Mouse (Mus musculus) heart, embryonic 12.5 days (tissue): Measurements from ENCODE around the gene Ciita. TPM values are rescaled to one million over a fixed set of nuclear protein-coding genes. Genes with fewer than 3 reads are reported as not detected.

Source experiments
- ATAC-seq: fragments of 200-750 bp; cut with Nextera tagmentation; 2 replicates; pipeline ENCODE4 v1.8.0; 2017; ENCODE audit warnings: moderate TSS enrichment, moderate library complexity; ENCODE audit not compliant: insufficient number of reproducible peaks, low FRiP score
- H3K27ac ChIP-seq: fragments of 300-500 bp; sonication (generic); 2 replicates; pipeline ENCODE4 v1.5.1; 2016; ENCODE audit warnings: mild to moderate bottlenecking, moderate library complexity; ENCODE audit not compliant: poor library complexity, severe bottlenecking
- H3K27me3 ChIP-seq: fragments of 300-500 bp; sonication (generic); replicated peaks from 2 replicates; pipeline ENCODE4 v1.6.1; 2016; ENCODE audit warnings: mild to moderate bottlenecking, moderate library complexity
- H3K36me3 ChIP-seq: fragments of 300-500 bp; sonication (generic); 2 replicates; pipeline ENCODE4 v1.6.1; 2016; ENCODE audit warnings: mild to moderate bottlenecking, moderate library complexity
- H3K4me1 ChIP-seq: fragments of 300-500 bp; sonication (generic); replicated peaks from 2 replicates; pipeline ENCODE4 v1.6.1; 2016; ENCODE audit warnings: mild to moderate bottlenecking
- H3K4me2 ChIP-seq: fragments of 300-500 bp; sonication (generic); 2 replicates; pipeline ENCODE4 v1.6.1; 2016; ENCODE audit warnings: mild to moderate bottlenecking, moderate library complexity
- H3K4me3 ChIP-seq: fragments of 300-500 bp; sonication (generic); 2 replicates; pipeline ENCODE4 v1.5.1; 2016; ENCODE audit warnings: mild to moderate bottlenecking
- H3K9ac ChIP-seq: fragments of 300-500 bp; sonication (generic); 2 replicates; pipeline ENCODE4 v1.6.1; 2016; ENCODE audit warnings: mild to moderate bottlenecking, moderate library complexity
- H3K9me3 ChIP-seq: fragments of 300-500 bp; sonication (generic); replicated peaks from 2 replicates; pipeline ENCODE4 v1.6.1; 2016; ENCODE audit warnings: mild to moderate bottlenecking, moderate library complexity
- WGBS: fragments of 180-500 bp; shearing (Covaris S2); methylation state at CpG from one replicate; pipeline ENCODE4 v1.1.7; 2016; 5-methylcytosine and 5-hydroxymethylcytosine counted together
- polyA plus RNA-seq: library from polyadenylated mRNA; unstranded; fragments of >200 nt; fragmentation: Nextera tagmentation; extraction: Ambion mirVana; gene quantifications from 2 replicates; pipeline ENCODE4 v1.2.1, GENCODE M21; 2016

Ciita gene
- polyA plus RNA-seq, 1 experiment from 2014 or later, result 0.17 TPM

DNA sequence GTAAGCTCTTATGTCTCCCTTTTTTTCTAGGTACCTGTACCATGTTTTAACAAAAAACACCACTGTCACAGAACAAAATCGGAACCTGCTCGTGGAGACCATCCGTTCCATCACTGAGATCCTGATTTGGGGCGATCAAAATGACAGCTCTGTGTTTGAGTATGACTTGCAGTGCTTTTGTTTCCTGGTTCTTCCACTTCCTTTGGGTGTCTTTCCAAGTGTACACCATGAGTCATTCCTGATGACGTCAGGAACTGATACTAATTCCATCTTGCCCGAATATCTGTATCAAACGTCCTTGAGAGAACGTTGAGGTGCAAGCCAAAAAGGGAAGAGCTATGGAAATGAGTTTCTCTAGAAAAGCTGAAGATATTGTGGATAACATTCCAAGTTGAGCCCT is 80.1 kb downstream of the Ciita start:
- Histone ChIP-seq H3K4me1 (peaks cover 31% of the 10 kb centered on the region), H3K4me2 (no peak overlapping the region), H3K9me3 (no peaks in the 10 kb centered on the region), H3K27ac (no peak overlapping the region), H3K9ac (no peak overlapping the region), H3K27me3 (no peaks in the 10 kb centered on the region), H3K36me3 (peaks cover 24% of the 10 kb centered on the region), H3K4me3 (no peak overlapping the region)
- WGBS, result 73% methylated on average over 8 of the region's 8 CpGs
- no peak for ATAC-seq

- H3K9me3 ChIP-seq, result no peaks in the 10 kb centered on the region
- H3K9ac ChIP-seq, result no peak overlapping the region
- H3K4me1 ChIP-seq, result peaks cover 37% of the 10 kb centered on the region
- no peak for ATAC-seq
- peaks cover 29% of the 10 kb centered on the region for H3K36me3 ChIP-seq
- H3K4me2 ChIP-seq, result no peak overlapping the region
- WGBS, result 28% methylated on average over 4 of the region's 4 CpGs
- no peak overlapping the region for H3K27ac ChIP-seq
- H3K4me3 ChIP-seq, result no peak overlapping the region
- H3K27me3 ChIP-seq, result no peaks in the 10 kb centered on the region
Measured at GRCm38 (mm10) chr16:10565278-10565885, 85.5 kb downstream of the Ciita start.

GRCm38 (mm10) chr16:10567153-10567552 is 87.3 kb downstream of the Ciita start:
- Histone ChIP-seq H3K9me3 (no peaks in the 10 kb centered on the region), H3K27me3 (no peaks in the 10 kb centered on the region), H3K4me1 (peaks cover 20% of the 10 kb centered on the region), H3K36me3 (peaks cover 22% of the 10 kb centered on the region), H3K4me2 (no peak overlapping the region), H3K9ac (no peak overlapping the region), H3K4me3 (no peak overlapping the region), H3K27ac (no peak overlapping the region)
- no peak for ATAC-seq
- 88% methylated on average over 4 of the region's 4 CpGs for WGBS

- ATAC-seq, result no peak
- 72% methylated on average over 5 of the region's 5 CpGs for whole genome bisulfite sequencing
- Histone ChIP-seq H3K36me3 (peaks cover 29% of the 10 kb centered on the region), H3K4me2 (no peak overlapping the region), H3K27ac (no peak overlapping the region), H3K9ac (no peak overlapping the region), H3K27me3 (no peaks in the 10 kb centered on the region), H3K4me3 (no peak overlapping the region), H3K4me1 (peaks cover 25% of the 10 kb centered on the region), H3K9me3 (no peaks in the 10 kb centered on the region)
Measured at GRCm38 (mm10) chr16:10569809-10570395, 90.0 kb downstream of the Ciita start.

GRCm38 (mm10) chr16:10570708-10571107 is 90.8 kb downstream of the Ciita start:
- Histone ChIP-seq H3K36me3 (peaks cover 30% of the 10 kb centered on the region), H3K27me3 (no peaks in the 10 kb centered on the region), H3K4me1 (peaks cover 20% of the 10 kb centered on the region), H3K9me3 (no peaks in the 10 kb centered on the region), H3K4me3 (no peak overlapping the region), H3K27ac (no peak overlapping the region), H3K9ac (no peak overlapping the region), H3K4me2 (no peak overlapping the region)
- WGBS, result 77% methylated on average over 1 of the region's 1 CpGs
- no peak for ATAC-seq

DNA sequence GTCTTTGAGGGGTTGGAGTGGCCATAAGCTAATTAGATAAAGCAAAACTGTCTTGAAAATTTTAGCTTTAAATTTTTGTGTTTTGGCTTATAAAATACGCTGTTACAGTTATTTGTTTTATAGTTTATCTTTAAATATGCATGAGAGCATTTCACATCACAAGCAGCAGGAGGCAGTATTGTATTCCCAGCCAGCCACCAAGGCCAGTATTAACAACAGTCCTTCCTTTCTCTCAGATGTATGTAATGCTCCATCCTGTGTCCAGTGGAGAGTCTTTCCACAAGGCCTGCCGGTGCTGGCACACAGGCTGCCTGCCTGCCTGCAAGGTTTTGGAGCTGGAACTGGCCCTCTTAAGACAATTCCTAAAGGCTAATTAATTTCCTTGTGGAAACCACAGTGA is 92.0 kb downstream of the Ciita start:
- WGBS, result 39% methylated on average over 2 of the region's 2 CpGs
- no peak overlapping the region for H3K27ac ChIP-seq
- no peaks in the 10 kb centered on the region for H3K9me3 ChIP-seq
- H3K9ac ChIP-seq, result no peak overlapping the region
- H3K4me3 ChIP-seq, result no peak overlapping the region
- peaks cover 36% of the 10 kb centered on the region for H3K36me3 ChIP-seq
- no peak overlapping the region for H3K4me2 ChIP-seq
- ATAC-seq, result no peak
- no peaks in the 10 kb centered on the region for H3K27me3 ChIP-seq
- H3K4me1 ChIP-seq, result peaks cover 14% of the 10 kb centered on the region; the same call in 1 of the 2 replicates

GRCm38 (mm10) chr16:10574936-10575335 is 95.1 kb downstream of the Ciita start:
- Histone ChIP-seq H3K36me3 (peaks cover 55% of the 10 kb centered on the region), H3K27me3 (no peaks in the 10 kb centered on the region), H3K9me3 (no peaks in the 10 kb centered on the region), H3K27ac (no peak overlapping the region), H3K9ac (no peak overlapping the region), H3K4me2 (no peak overlapping the region), H3K4me3 (no peak overlapping the region), H3K4me1 (0 out of 2 replicates have a peak, but pooled peaks cover 5% of the 10 kb centered on the region)
- WGBS, result 80% methylated on average over 2 of the region's 2 CpGs
- ATAC-seq, result no peak

GRCm38 (mm10) chr16:10575915-10576314 is 96.1 kb downstream of the Ciita start:
- peaks cover 65% of the 10 kb centered on the region for H3K36me3 ChIP-seq
- ATAC-seq, result no peak

DNA sequence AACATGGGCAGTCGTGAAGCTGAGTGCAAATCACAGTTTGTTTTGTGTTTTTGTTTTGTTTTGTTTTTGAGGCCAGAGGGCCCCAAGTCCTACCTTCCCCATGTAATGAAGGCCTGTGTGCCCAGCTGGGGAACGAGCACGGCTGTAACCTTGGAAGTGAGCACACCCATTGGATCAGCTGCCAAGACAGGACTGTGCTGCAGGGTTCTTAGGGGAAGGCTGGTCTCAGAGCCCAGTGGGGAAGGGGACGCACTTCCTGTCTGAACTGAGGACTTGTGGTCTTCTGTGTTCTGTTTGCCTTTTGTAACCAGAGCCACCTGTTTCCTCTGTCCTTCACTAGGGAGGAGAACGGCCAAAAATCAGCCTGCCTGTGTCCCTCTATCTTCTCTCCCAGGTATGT is 97.7 kb downstream of the Ciita start:
- Histone ChIP-seq H3K27ac (no peak overlapping the region), H3K4me2 (no peak overlapping the region), H3K9ac (no peak overlapping the region), H3K36me3 (peaks cover 72% of the 10 kb centered on the region), H3K9me3 (no peaks in the 10 kb centered on the region), H3K27me3 (no peaks in the 10 kb centered on the region), H3K4me3 (no peak overlapping the region), H3K4me1 (0 out of 2 replicates have a peak, but pooled peaks cover 5% of the 10 kb centered on the region)
- 71% methylated on average over 5 of the region's 5 CpGs for WGBS
- ATAC-seq, result no peak

More at GRCm38 (mm10) chr16:10575915-10576314, 96.1 kb downstream of the Ciita start:
- Histone ChIP-seq H3K27ac (no peak overlapping the region), H3K4me1 (0 out of 2 replicates have a peak, but pooled peaks cover 5% of the 10 kb centered on the region), H3K9me3 (no peaks in the 10 kb centered on the region), H3K4me3 (no peak overlapping the region), H3K9ac (no peak overlapping the region), H3K27me3 (no peaks in the 10 kb centered on the region), H3K4me2 (no peak overlapping the region)
- WGBS, result 86% methylated on average over 4 of the region's 4 CpGs

Other genes starting within 250 kb of the Ciita start
- 24.2 and 25.4 TPM in 2 replicates for gene Emp2, start 166.1 kb upstream of the Ciita start, polyA plus RNA-seq
- gene Tekt5, start 84.6 kb upstream of the Ciita start, polyA plus RNA-seq, result 0.21 and 0.24 TPM in 2 replicates
- gene Nubp1, start 68.1 kb upstream of the Ciita start, polyA plus RNA-seq, result 37.9 and 41.6 TPM in 2 replicates
- 6.5 and 6.7 TPM in 2 replicates for gene Tvp23a, start 32.7 kb upstream of the Ciita start, polyA plus RNA-seq
- 19.4 and 20.8 TPM in 2 replicates for gene Dexi, start 63.0 kb downstream of the Ciita start, polyA plus RNA-seq
- gene Clec16a, start 65.3 kb downstream of the Ciita start, polyA plus RNA-seq, result 30.0 and 33.7 TPM in 2 replicates